Mouse (Mus musculus) mouse trophoblast stem cell (cell line): ENCODE results near the gene Gm20388.

Source experiments
- in situ Hi-C, 2 experiments: fragments of 300-500 bp; cut with MseI, MboI; formaldehyde crosslinking; loops; 2 replicates in 1 of 2; 3 replicates in 1 of 2; pipeline ENCODE4 v1.15.1; 2025

Gm20388 gene

DNA sequence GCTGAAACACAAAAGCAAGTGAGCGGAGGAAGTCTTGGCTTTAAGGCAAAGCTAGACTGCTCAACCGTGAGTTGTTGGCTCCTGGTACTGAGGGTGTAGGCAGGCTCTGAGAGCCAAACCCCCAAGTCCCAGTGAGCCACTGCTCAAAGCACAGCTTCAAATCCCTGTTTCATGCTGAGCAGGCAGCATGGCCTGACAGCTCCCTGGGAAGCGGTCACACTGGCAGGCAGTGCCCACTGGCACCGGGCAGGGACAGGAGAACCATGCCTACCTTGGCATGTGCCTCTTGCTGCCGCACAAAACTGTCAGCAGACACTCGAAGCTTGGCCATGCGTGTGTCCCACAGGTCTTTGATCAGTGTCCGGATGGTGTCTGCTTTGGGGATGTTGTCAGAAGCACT lies 671.2 kb downstream of the Gm20388 start:
- in situ Hi-C loops = no loop called here

GRCm38 (mm10) chr8:120585521-120585920 lies 674.9 kb downstream of the Gm20388 start:
- in situ Hi-C loops = no loop called here

DNA sequence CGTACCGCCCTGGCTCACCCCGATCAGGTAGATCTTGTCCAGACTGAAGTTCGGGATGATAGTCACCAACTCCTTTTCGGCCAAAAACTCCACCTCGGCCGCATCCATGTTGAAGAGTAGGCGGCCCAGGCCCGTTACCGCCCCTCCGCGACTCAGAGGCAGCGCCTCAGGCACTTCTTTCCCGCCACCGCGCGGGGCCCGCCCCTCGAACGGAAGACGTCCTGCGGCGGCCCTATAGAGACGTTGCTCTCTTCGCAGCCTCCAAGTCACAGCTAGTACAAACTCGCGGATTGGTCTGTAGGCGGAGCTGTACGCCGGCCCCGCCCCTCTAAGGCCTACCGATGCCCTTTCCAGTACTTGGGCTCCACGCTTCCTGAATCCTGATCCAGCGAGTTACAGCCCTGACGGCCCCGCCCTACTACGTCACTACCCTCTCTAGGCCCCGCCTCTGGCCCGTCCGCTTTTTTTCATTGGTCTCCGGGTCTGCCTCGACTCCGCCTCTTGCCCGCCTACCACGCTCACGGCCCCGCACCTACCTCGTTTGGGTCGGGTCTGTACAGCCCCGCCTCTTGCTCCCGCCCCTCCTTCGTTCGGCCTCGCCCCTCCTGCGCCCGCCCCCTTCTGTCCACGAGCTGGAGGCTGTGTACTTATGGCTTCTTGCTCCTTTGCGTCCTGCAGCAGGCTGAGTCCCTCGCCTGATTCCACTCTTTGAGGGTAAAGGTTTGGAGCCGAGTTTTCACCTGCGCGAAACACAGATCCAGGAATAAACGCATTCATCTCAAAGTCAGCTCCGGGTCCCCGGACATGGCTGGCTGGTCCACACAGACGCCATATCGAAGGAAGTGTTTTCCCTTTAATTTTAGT lies 678.5 kb downstream of the Gm20388 start, which contains the start of gene Gins2:
Gene Gins2, minus strand, starts transcription at position 397 of the 864 bp plus-strand sequence.
- in situ Hi-C loops = no loop called here

GRCm38 (mm10) chr8:120589921-120590320 lies 679.3 kb downstream of the Gm20388 start:
- in situ Hi-C loops = no loop called here

DNA sequence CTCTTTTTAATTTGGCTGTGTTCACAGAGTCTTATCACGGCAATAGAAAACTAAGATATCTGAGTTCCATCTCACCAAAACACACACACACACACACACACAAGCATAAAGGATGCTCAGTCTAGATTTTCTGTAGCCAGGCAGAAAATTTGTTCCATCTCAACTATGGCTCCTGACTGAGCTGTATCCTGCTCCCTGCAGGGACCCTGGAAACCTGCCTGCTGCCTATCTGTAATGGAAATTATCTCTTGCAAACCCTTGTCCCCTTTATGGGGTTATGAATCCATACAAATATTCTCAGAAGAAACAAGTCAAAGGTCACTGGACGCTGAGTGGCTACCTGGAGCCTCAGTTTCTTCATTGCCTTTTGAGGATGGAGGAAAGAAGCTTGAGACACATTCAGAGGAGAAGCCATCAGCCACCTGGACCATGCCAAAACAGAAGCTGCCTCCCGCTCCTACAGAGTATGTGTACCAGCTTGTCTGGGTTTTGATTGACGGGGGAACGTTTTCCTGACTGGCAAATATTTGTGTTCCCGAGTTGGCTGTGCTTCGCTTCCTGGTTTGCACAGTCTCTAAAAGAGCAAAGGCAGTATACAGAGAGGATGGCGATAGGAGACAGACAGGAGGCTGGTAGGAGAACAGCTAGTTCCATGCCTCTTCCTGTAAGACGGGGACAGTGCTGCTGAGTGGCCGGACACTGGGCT lies 681.1 kb downstream of the Gm20388 start:
- in situ Hi-C loops = no loop called here

GRCm38 (mm10) chr8:120594571-120594970 lies 683.9 kb downstream of the Gm20388 start:
- in situ Hi-C loops = no loop called here

DNA sequence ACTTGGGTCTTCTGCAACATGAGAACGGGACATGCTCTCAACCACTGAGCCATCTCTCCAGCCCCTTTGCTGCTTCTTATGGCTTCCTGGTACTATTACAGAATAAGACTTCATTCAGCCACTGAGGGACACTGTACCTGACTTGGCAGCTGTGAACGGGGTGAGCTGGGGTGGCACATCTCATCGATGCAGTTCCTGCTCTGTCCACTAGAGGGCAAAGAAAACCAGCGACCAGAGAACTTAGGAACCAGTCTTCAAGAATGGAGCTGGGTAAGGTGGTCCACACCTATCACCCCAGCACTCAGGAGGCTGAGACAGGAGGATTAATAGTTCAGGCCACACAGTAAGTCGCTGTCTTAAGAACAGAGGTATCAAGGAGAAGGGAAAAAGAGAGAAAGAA lies 685.3 kb downstream of the Gm20388 start:
- in situ Hi-C loops = no loop called here

GRCm38 (mm10) chr8:120598579-120598978 lies 687.9 kb downstream of the Gm20388 start:
- in situ Hi-C loops = no loop called here

- in situ Hi-C loops = no loop called here
Measured at GRCm38 (mm10) chr8:120599504-120599903, 688.9 kb downstream of the Gm20388 start.

GRCm38 (mm10) chr8:120602672-120603071 lies 692.0 kb downstream of the Gm20388 start:
- in situ Hi-C loops = no loop called here

DNA sequence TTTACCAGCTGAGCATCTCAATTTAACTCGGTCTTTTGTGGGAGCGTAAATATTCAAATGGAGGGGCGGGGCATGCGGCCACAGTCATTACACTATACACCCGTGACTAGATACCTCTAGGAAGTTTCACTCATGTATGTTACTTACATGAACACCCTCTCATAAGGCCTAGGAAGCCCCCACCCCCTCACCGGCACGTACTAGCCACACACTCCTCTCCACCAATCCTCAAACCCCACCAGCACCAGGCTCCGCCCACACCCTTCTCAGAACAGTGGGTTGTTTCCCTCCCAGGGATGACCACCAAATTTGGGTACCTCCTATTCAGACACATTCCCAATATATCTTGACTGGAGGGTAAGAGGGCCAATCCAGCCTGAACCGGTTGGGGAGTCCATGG lies 696.8 kb downstream of the Gm20388 start:
- in situ Hi-C loops = no loop called here

- in situ Hi-C loops = no loop called here
Measured at GRCm38 (mm10) chr8:120607885-120608284, 697.2 kb downstream of the Gm20388 start.

DNA sequence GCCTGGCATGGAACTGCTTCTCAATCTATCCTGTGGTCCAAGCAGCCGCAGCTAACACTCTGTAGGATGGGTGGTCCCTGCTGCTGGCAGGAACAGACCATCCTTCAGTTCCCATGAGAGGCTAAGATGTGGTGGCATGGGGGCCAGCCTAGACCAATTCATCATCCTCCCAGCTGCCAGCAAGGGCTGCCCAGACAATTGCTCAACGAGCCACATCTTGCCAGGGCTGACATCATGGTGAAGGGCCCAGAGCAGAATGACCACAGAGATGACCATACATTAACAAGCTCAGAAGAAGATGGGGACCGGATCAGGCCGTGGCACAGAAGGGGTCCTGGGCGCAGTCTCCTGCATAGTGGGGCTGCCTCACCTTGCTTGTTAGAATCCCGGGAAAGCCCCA lies 700.2 kb downstream of the Gm20388 start:
- in situ Hi-C loops = no loop called here

DNA sequence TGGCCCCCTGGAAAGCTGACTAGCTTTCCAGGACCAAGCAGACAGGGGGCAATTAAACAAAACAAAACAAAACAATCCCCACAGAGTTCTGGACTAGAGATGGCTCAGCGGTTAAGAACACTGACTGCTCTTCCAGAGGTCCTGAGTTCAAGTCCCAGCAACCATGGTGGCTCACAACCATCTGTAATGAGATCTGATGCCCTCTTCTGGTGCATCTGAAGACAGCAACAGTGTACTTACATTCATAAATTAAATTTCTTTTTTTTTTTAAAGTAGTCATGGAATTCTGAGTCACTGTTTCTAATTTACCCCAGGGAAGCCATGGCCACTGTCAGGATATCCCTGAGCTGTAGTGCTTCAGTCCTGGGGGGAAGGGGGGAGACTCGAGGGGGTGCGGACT lies 703.9 kb downstream of the Gm20388 start:
- in situ Hi-C loops = no loop called here

GRCm38 (mm10) chr8:120616663-120617626 lies 706.3 kb downstream of the Gm20388 start:
- in situ Hi-C loops = no loop called here

GRCm38 (mm10) chr8:120618110-120618509 lies 707.5 kb downstream of the Gm20388 start:
- in situ Hi-C loops = no loop called here

- in situ Hi-C loops = no loop called here
Measured at GRCm38 (mm10) chr8:120619235-120620180, 708.9 kb downstream of the Gm20388 start.

- in situ Hi-C loops = no loop called here
Measured at GRCm38 (mm10) chr8:120620441-120620840, 709.8 kb downstream of the Gm20388 start.

DNA sequence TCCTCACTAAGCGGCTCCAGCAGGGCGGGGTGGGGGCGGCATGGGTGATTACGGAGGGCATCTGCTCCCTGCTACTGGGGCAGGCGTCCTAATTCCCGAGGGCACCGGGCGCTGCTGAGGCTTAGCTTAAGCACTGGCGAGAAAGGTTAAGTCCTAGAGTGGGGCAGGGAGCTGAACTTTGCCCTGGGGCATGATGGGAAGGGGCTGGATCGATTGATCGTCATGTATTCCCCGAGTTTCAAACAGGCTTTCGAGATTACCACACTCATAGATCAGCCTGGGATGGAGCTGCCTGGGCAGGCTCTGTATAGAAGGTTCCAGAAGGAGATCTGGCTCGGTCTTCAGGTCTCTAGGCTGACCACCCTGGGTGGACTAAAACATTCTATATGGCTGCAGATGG lies 711.5 kb downstream of the Gm20388 start:
- in situ Hi-C loops = no loop called here

- in situ Hi-C loops = no loop called here
Measured at GRCm38 (mm10) chr8:120623608-120624007, 713.0 kb downstream of the Gm20388 start.

GRCm38 (mm10) chr8:120626461-120626860 lies 715.8 kb downstream of the Gm20388 start:
- in situ Hi-C loops = no loop called here
